Mouse (Mus musculus) testis, adult 2 months (tissue): Measurements from ENCODE around the gene Cdkl5.
A peak's percentile ranks its signal among the peaks of the same experiment; 100 is the strongest.

Experiments used
- CTCF ChIP-seq: fragments of 200-500 bp; IDR thresholded peaks from 2 replicates; pipeline ENCODE4 v1.5.1; 2012; ENCODE audit warnings: low read depth, mild to moderate bottlenecking, inconsistent platforms, low read length, moderate library complexity; ENCODE audit not compliant: control insufficient read depth, insufficient read depth, insufficient replicate concordance
- POLR2A ChIP-seq: fragments of 200-500 bp; IDR thresholded peaks from 2 replicates; pipeline ENCODE4 v1.6.1; 2012; ENCODE audit warnings: low read depth, mild to moderate bottlenecking, inconsistent platforms, low read length, moderate library complexity; ENCODE audit not compliant: control insufficient read depth

- TF ChIP-seq CTCF = no peak
- TF ChIP-seq POLR2A = peak; percentile 30; the same call in 1 of the 2 replicates
Observed at GRCm38 (mm10) chrX:160994543-160995121, at the start of gene Cdkl5.
